Mouse (Mus musculus) small intestine, adult 10 weeks (tissue): ENCODE data around the gene Rhox1. TPM values are rescaled to one million over a fixed set of nuclear protein-coding genes. Genes with fewer than 3 reads are reported as not detected.

Experiments
- polyA plus RNA-seq: library from polyadenylated mRNA; stranded (reverse); fragments of 350-450 nt; fragmentation: Illumina TruSeq; extraction: RNeasy Lipid Tissue Mini Kit (QIAGEN cat#74804); gene quantifications from one replicate; pipeline ENCODE4 v1.2.3, GENCODE M21; 2014; ENCODE audit warnings: low replicate concordance

Gene Rhox1
- not detected for polyA plus RNA-seq

DNA sequence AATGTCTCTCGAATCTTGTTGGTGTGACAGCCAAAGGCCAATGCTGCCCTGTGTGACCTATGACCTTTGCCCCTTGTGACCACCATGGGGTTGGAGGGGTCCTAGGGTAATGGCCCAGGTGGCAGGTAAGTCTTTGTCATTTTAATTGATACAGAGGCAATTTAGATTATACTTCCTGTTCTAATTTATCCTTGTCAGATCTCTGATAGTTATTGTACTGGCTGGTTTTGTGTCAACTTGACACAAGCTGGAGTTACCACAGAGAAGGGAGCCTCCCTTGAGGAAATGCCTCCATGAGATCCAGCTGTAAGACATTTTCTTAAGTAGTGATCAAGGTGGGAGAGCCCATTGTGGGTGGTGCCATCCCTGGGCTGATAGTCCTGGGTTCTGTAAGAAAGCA is at the start of gene Rhox1:
Gene Rhox1, minus strand, starts transcription at position 101 of the 400 bp plus-strand sequence.

DNA sequence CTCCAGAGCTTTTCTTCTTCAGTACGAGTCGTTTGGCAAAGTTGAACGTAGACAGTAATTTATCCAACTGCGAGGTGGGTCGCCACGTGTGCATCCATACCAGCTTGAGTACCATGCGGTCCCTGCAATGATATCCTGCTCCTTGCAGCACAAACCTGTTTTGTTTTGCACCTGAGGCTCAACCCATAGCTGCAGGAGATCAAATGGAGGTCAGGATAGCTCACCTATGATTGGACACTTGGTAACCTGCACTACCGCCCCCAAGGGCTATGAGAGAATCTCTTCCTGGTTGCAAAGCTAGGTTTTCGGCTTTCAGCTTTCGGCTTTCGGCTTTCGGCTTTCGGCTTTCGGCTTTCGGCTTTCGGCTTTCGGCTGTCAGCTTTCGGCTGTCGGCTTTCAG is 43.0 kb upstream of the Rhox1 start, which contains the start of gene Rhox4a:
Gene Rhox4a, plus strand, starts transcription at position 301 of the 400 bp plus-strand sequence.

DNA sequence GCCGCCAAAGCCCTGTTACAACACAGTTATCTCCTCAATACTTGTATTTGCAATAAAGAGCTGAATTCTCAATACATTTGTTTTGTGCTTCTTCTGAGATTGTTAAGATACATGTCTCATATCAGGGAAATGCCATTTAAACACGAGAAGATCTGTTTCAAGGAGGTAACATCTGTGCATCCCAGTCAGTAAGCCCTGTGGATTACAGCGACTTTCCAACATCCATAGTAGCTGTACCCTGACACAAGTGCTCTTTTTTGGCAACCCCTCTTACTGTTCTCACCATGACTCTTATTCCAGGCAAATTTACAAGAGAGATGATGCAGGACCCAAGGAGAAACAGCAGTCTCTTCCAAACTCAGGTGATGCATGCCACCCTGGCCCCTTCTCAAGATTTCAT is 27.6 kb upstream of the Rhox1 start, which contains the start of gene Rhox3a:
Gene Rhox3a, plus strand, starts transcription at position 301 of the 400 bp plus-strand sequence.

DNA sequence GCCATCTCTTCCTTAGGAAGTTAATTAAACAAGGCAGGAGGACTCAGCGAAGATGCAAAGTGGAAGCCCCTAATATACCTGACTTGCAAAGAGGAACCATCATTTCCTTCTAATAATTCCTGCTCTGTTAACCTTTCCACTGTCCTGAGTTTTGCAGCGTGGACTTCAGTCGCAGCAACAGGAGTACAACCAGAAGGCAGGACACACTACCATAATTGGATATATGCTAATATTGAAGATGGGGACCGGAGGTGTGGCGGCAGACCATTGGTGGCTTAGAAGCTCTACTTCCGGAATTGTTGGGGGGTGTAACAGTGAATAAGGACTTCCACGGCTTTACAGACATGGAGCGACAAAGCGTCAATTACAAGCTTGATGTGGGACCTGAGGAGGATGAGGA is 22.6 kb upstream of the Rhox1 start, which contains the start of gene Rhox2a:
Gene Rhox2a, plus strand, starts transcription at position 301 of the 400 bp plus-strand sequence.

DNA sequence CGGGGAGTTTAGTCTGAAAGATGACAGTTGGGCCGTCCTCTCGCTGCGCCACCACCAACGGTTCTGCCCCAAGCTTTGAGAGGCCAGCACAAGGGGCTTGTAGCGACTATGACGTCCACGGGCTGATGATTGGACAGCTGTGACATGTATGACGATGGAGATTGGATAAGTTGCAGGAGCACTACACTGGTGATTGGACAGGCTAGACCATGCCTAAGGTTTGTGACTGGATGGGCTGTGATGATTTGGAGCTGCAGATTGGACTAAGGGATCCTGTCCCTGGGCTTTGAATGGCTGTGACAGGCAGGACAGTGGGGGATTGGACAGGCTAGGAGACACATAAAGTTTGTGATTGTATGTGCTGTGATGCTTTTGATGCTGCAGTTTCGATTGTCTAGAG is 11.1 kb downstream of the Rhox1 start, which contains the start of gene Gm9:
Gene Gm9, minus strand, starts transcription at position 101 of the 400 bp plus-strand sequence.

DNA sequence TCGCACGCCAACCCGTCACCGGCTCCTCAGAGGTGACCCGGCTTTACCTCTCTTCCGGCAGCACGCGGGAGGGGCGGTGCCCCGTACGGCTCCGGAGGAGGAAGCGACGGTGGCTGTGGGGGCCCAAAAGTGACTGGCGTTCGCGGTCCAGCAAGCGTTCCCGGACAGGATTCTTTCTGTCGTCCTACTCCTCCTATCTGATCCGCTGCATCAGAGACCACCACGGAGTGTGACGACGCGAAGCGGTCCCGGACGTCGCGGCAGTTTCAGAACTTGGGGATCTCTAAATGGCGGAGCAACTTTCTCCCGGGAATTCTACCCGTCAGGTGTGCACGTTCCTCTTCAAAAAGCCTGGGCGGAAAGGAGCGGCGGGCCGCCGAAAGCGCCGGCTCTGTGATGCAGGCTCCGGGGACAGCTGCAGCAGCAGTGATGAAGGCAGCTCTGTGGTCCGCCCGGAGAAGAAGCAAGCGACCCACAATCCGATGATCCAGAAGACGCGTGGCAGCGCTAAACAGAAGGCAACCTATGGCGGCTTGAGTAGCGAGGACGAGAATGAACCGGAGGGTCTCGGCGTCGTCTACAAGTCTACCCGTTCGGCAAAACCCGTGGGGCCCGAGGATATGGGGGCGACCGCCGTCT is 30.8 kb downstream of the Rhox1 start, which contains the start of the genes Ndufa1 and Rnf113a1:
Gene Ndufa1, minus strand, starts transcription at position 59 of the 639 bp plus-strand sequence.
Gene Rnf113a1, plus strand, starts transcription at position 141 of the 639 bp plus-strand sequence.

DNA sequence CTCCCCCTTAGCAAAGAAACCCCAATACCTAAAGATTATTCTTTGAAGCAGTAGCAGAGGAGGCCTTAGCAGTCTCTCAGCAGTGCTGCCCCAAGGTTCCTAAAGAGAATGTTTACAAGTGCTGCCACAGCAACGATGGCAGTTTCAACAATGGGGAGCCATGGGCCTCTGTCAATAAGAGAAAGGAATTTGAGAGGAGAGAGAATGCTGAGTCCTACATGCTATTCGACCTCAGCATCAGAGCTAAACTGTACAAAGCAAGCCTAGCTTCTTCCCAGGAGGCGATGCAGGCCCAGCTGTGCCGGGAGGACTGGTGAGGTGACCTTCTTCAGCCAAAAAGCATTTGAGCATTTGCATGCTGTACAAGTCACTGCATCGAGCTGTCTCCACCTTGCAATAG is 53.3 kb downstream of the Rhox1 start, which contains the start of gene Akap14:
Gene Akap14, minus strand, starts transcription at position 101 of the 400 bp plus-strand sequence.

Other genes starting within 250 kb of the Rhox1 start
- 11.0 TPM for gene Sept6, start 230.5 kb downstream of the Rhox1 start, polyA plus RNA-seq
- gene Sowahd, start 173.4 kb downstream of the Rhox1 start, polyA plus RNA-seq = not detected
- 805 TPM for gene Rpl39, start 136.9 kb downstream of the Rhox1 start, polyA plus RNA-seq
- gene Upf3b, start 111.9 kb downstream of the Rhox1 start, polyA plus RNA-seq = 94.7 TPM
- 50.7 TPM for gene Nkap, start 95.5 kb downstream of the Rhox1 start, polyA plus RNA-seq
- 0.56 TPM for gene Akap14, start 53.4 kb downstream of the Rhox1 start, polyA plus RNA-seq
- 344 TPM for gene Ndufa1, start 31.1 kb downstream of the Rhox1 start, polyA plus RNA-seq
- gene Rnf113a1, start 31.0 kb downstream of the Rhox1 start, polyA plus RNA-seq = 0.37 TPM
- gene Gm9, start 11.2 kb downstream of the Rhox1 start, polyA plus RNA-seq = not detected
- not detected for gene Rhox2a, start 22.7 kb upstream of the Rhox1 start, polyA plus RNA-seq
- gene Rhox3a, start 27.7 kb upstream of the Rhox1 start, polyA plus RNA-seq = not detected
- not detected for gene Rhox4a, start 43.1 kb upstream of the Rhox1 start, polyA plus RNA-seq
- gene Rhox3a2, start 157.8 kb upstream of the Rhox1 start, polyA plus RNA-seq = not detected
- gene Rhox4a2, start 168.6 kb upstream of the Rhox1 start, polyA plus RNA-seq = not detected
- not detected for gene Rhox2b, start 189.8 kb upstream of the Rhox1 start, polyA plus RNA-seq
- gene Rhox4b, start 210.2 kb upstream of the Rhox1 start, polyA plus RNA-seq = not detected
- gene Rhox2c, start 231.4 kb upstream of the Rhox1 start, polyA plus RNA-seq = not detected
- not detected for gene Rhox3c, start 236.3 kb upstream of the Rhox1 start, polyA plus RNA-seq